Mouse (Mus musculus): ENCODE measurements around the gene Gpr39. TPM values are rescaled to one million over a fixed set of nuclear protein-coding genes. Genes with fewer than 3 reads are reported as not detected.

Gene Gpr39
- total RNA-seq, 4 experiments from 2014 or later, result not detected

Other genes starting within 250 kb of the Gpr39 start
- gene Actr3, start 241.3 kb upstream of the Gpr39 start, total RNA-seq (2022), result 10 to 100 TPM; 30.0 to 44.0 (median 41.9) TPM
- 10 to 100 TPM; 22.7 to 34.2 (median 28.1) TPM for gene Slc35f5, start 116.4 kb upstream of the Gpr39 start, total RNA-seq (2022)
- gene Lypd1, start 236.1 kb downstream of the Gpr39 start, total RNA-seq (2022), result not detected

Data from gastrocnemius, adult 8-10 months (tissue).